Mouse (Mus musculus) kidney, adult 18-20 months (tissue): ENCODE data around the gene Fam228a.
"Not testable (repeated sequence)": the region's sequence is repeated elsewhere in the genome, so short reads cannot be mapped to it uniquely, and the experiment has no call there.

Experiments
- DNase-seq: peaks from one replicate; pipeline ENCODE4 v3.0.0; 2021

The Fam228a gene

GRCm38 (mm10) chr12:4717417-4717816 lies 20.8 kb downstream of the Fam228a start:
- no peak for DNase-seq

GRCm38 (mm10) chr12:4715606-4716005 lies 22.6 kb downstream of the Fam228a start:
- DNase-seq, result no peak

- no peak for DNase-seq
Observed at GRCm38 (mm10) chr12:4713361-4713760, 24.9 kb downstream of the Fam228a start.

- DNase-seq, result no peak
Observed at GRCm38 (mm10) chr12:4709926-4710325, 28.3 kb downstream of the Fam228a start.

GRCm38 (mm10) chr12:4708881-4709604 lies 29.2 kb downstream of the Fam228a start:
- DNase-seq, result no peak

DNA sequence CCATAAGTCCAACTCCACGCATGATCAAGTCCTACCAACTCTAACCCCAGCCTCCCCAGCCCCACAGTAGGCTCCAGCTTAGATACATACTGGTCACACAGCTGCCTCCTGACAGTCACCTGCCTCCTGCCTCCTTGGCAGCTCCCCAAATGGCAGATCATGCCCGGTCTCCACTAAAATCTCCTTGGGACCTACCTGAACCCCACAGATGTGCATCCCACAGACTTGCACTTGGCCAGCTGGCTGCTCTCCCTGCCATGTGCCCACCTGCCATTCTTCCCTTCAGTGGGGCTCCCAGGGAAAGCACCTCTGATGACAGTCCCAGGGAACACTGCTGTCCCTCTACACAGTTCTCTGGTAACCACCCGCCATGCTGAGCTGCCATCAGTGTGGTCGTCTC lies 29.9 kb downstream of the Fam228a start:
- no peak for DNase-seq

DNA sequence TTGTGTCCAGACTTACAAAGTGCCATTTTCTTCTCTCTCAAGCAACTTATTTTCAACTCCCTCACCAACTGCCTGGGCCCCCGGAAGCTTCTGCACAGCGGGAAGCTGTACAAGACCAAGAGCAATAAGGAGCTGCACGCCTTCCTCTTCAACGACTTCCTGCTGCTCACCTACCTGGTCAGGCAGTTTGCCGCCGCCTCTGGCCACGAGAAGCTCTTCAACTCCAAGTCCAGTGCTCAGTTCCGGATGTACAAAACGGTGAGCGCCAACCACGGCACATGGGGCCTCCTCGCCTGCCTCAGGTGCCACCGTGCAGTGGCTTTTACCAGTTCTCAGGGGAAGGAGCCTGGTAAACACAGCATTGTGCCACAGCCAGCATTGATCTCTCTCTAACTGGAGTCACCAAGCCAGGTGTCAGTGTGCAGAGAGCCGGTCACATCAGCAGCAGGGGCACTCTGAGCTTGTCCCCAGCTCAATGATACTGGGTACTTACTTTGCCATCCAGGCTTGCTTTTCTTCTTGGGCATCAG lies 30.7 kb downstream of the Fam228a start:
- DNase-seq, result no peak

GRCm38 (mm10) chr12:4706901-4707300 lies 31.3 kb downstream of the Fam228a start:
- no peak for DNase-seq

- no peak for DNase-seq
Observed at GRCm38 (mm10) chr12:4706175-4706574, 32.1 kb downstream of the Fam228a start.

DNA sequence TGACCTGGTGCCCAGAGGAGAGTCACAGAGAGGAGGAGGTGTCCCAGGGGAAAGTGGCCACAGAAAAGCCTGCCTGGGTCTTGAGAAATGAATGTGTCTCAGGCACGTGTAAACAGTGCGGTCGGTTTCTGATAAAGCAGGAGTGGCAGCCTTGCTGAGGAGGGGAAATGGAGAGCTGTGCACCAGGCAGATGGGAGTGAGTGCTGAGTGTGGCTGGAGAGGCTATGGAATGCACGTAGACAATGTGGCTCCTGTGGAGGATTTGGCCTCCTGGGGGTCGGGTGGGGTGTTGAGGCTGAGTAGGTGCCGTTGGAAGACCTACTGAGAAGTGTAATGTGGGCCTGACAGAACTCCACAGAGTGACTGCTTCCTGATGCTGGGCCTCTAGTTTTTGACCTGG lies 32.6 kb downstream of the Fam228a start:
- not testable (repeated sequence) for DNase-seq

DNA sequence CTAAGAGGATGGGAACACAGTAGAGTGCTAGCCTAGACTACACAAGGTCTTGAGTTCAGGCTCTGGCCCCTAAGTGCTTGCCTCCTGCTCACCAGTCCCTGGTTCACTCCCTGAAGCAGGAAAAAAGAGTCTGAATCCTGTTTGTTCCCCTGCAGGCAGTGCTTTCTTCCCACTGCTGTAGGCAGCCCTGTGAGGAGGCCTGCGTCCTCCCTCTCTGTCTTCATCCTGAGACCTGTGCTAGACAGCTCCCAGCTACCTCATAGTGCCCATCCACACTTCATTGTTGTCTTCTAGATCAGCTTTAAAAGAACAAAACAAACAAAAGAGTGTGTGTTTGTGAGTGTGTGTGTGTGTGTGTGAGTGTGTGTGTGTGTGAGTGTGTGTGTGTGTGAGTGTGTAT lies 43.7 kb downstream of the Fam228a start:
- DNase-seq, result no peak

DNA sequence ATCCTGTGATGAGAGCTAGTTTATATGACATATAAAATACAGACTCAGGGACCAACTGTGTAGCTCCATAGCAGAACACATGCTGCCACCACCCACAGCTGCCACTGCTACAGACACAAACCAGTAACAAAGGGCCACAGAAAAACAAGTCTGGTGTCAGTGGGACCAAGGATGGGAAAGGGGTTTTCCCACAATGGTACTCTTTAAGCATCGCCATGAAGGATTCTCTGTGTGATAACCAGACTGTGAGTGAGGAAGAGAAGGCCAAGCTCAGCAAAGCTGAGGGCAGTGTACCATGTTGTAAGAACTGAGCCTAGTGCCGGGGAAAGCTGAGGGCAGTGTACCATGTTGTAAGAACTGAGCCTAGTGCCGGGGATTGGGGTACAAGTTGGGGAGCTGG lies 47.0 kb downstream of the Fam228a start:
- DNase-seq, result no peak

DNA sequence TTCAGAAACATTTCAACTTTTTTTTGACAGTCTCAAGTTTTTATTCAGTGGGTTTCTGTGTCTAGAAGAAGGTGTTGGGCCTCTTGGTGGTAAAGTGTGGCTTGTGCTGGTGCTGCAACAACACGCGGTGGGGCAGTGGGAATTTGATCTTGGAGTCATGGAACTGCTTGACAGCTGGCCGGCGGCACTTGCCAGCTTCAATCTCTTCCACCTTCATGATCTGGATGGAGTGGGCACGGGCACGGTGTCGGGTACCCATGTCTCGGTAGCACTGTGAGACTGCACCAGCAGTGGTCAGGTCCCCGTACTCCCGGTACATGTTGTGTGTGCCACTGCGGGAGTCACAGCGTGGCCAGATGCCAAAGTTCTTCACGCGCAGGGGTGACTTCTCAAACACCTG lies 48.9 kb downstream of the Fam228a start:
- DNase-seq, result no peak

- DNase-seq, result no peak
Observed at GRCm38 (mm10) chr12:4688386-4688785, 49.8 kb downstream of the Fam228a start.

DNA sequence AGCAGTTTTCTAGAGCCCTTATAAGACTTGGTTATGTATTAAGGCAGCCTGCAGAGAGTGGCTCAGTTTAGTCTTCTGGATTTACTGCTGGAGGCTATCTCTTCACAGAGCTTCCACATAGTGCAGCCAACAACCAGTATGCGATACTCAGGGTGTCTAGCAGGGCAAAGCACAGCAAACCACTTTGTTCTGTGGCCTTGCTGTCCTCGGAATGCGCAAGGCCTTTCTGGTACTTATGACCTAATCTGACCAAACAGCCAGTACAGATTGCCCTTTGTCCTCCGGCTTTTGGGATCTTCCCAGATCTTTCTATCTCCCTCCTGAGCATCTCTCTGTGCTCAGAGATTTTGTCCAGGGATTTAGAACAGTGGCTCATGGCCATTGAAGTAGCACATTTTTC lies 52.8 kb downstream of the Fam228a start:
- no peak for DNase-seq

GRCm38 (mm10) chr12:4679971-4680370 lies 58.3 kb downstream of the Fam228a start:
- no peak for DNase-seq

DNA sequence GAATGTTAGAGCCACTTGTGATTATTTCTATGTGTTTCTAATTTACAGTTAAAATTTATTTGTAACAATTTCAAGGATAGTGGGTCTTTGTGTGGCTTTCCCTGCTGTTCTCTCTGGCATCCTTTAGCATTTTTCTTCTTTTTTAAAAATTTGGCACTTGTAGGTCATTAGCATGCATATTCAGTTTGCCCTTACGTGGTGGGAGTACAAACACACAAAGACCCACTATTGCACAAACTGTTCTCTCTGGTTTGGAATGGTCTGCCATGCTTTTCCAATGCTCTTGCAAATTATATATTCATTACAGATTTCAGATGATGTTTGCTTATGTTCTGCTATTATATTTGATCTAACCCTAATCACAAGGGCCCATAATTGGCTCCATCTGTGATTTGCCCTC lies 61.9 kb downstream of the Fam228a start:
- no peak for DNase-seq

- DNase-seq, result no peak
Observed at GRCm38 (mm10) chr12:4665675-4666037, 72.6 kb downstream of the Fam228a start.

DNA sequence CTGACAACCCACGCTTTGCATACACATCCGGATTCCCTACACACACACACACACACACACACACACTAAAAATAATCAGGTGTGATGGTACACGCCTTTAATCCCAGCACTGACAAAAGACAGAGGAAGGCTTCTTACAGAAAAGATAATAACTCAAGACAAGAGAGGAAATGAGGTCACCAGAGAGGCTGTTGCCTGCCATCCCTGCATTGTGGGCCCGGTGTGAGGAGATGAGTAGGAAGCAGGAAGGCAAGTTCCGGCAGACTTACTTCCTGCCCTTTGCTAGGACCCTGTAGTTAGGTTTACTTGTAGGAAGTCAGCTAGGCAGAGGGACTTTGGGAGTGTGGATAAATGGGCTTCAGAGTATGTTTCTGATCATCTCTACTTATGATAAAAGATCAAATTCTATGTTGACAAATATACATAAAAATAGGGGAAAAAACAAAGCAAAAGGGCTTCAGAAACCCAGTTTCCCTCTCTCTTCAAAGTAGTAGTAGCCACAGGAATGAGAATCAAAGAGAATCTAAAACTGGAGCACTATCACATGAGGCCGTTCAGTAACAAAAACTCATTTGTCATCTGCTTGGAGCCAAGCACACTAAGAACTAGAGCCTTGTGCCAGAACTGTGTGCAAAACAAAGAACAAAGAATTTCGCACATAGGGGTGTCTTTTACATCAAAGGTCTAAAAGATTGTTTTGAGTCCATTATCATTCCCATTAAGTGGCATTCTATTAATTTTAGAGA lies 73.1 kb downstream of the Fam228a start:
- no peak for DNase-seq
